8 mouse cellular contexts compared by ENCODE assay signal in the genomic region with DNA sequence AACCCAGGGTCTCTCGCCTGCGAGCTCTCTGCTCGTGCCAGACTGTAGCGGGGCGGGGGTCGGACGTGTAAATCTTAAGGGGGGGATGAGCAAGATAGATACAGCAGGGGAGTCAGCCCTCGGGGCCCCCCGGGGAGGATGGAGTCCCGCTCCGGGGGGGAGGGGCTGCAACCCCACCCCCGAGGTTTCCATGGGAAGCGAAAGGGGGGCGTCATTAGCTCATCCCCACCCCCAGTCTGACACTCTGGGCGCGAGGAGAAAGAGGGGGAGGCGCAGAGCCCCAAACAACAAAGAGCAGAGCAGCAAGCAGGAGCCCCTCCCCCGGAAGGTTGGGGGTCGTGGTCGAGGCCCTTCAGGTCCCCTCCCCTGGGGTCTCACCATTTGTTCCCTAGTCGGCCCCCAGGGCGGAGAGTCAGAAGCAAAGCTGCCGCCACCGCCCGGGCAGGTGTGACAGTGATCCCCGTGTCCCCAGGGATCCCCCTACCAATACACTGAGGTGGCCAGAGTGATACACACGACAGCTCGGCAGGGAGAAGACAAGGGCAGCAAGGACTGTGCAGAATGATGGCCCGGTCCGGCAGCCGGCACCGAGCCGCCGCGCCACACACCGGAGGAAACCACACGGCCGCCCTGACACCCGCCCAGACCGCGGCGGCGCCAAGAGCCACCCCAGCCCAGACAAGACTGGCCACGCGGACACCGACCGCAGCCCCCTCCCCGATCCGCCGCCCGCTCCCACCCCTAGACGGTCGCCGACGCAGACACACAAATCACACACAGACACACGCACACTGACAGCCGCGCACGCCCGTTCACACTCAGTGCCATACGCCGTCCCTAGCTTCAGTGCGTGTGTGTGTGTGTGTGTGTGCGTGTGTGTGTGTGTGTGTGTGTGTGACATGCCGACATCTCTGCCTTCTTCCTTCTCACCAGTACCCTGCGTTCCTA. TPM values are rescaled to one million over a fixed set of nuclear protein-coding genes. Genes with fewer than 3 reads are reported as not detected.
DNase-seq lines count a peak whose midpoint lies in the region; ATAC-seq and TF ChIP-seq lines count a peak whose summit lies in the region.

No protein-coding gene starts in this region.

- peaks cover 62% of the 10 kb centered on the region for H3K4me1 ChIP-seq in kidney, embryonic 15.5 days
- H3K4me1 ChIP-seq in ES-Bruce4 (ENCODE audit: control insufficient read depth, insufficient read depth, low read length), result no peaks in the 10 kb centered on the region
- H3K4me1 ChIP-seq in embryonic facial prominence, embryonic 11.5 days (ENCODE audit: control insufficient read depth, insufficient read depth, low read length), result peaks cover 17% of the 10 kb centered on the region
- H3K4me1 ChIP-seq in midbrain, embryonic 13.5 days (replicated peaks), result peaks cover 64% of the 10 kb centered on the region

- peak overlapping the region; percentile 28; the same call in 1 of the 2 replicates for H3K27ac ChIP-seq in kidney, embryonic 15.5 days
- H3K27ac ChIP-seq in ES-Bruce4 (ENCODE audit: insufficient read depth, low read length), result no peak overlapping the region
- H3K27ac ChIP-seq in embryonic facial prominence, embryonic 11.5 days (replicated peaks; ENCODE audit: low read depth, low read length), result 0 out of 2 replicates have a peak overlapping the region, but pooled peaks have one; percentile 31
- H3K27ac ChIP-seq in midbrain, embryonic 13.5 days, result peak overlapping the region; percentile 86

- no peak for DNase-seq in kidney, postnatal 14 days
- peak; percentile 26 for DNase-seq in embryonic facial prominence, embryonic 11.5 days (ENCODE audit: low spot score)
- peak; percentile 53 for DNase-seq in induced T-regulatory cell, adult 2 months (ENCODE audit: low read depth)
- no peak for DNase-seq in gastrocnemius, postnatal 10 days
- DNase-seq in spleen, adult 12 weeks (ENCODE audit: low spot score), result no peak

- peaks cover 52% of the 10 kb centered on the region for H3K27me3 ChIP-seq in kidney, embryonic 15.5 days
- peaks cover 17% of the 10 kb centered on the region for H3K27me3 ChIP-seq in ES-Bruce4 (ENCODE audit: control insufficient read depth, insufficient read depth, low read length, poor library complexity, severe bottlenecking)
- H3K27me3 ChIP-seq in embryonic facial prominence, embryonic 11.5 days (ENCODE audit: control insufficient read depth, insufficient read depth, low read length), result peaks cover 40% of the 10 kb centered on the region
- peaks cover 60% of the 10 kb centered on the region for H3K27me3 ChIP-seq in midbrain, embryonic 13.5 days

- H3K4me3 ChIP-seq in kidney, embryonic 15.5 days (replicated peaks), result peak overlapping the region; percentile 70
- H3K4me3 ChIP-seq in ES-Bruce4 (ENCODE audit: low read depth, low read length), result peak overlapping the region; percentile 62
- H3K4me3 ChIP-seq in embryonic facial prominence, embryonic 11.5 days (ENCODE audit: low read depth, low read length), result peak overlapping the region; percentile 57
- H3K4me3 ChIP-seq in midbrain, embryonic 13.5 days (replicated peaks), result peak overlapping the region; percentile 64

- under 1% methylated on average over 65 of the region's 66 CpGs for WGBS in kidney, embryonic 15.5 days
- under 1% methylated on average over 56 of the region's 66 CpGs for WGBS in embryonic facial prominence, embryonic 11.5 days
- 1% methylated on average over 61 of the region's 66 CpGs for WGBS in midbrain, embryonic 13.5 days

- H3K4me2 ChIP-seq in kidney, embryonic 15.5 days, result peak overlapping the region; percentile 99
- H3K4me2 ChIP-seq in embryonic facial prominence, embryonic 11.5 days (ENCODE audit: low read depth, low read length), result peak overlapping the region; percentile 93
- H3K4me2 ChIP-seq in midbrain, embryonic 13.5 days (replicated peaks), result peak overlapping the region; percentile 79

- H3K9me3 ChIP-seq in kidney, embryonic 15.5 days (replicated peaks), result no peaks in the 10 kb centered on the region
- no peaks in the 10 kb centered on the region for H3K9me3 ChIP-seq in ES-Bruce4 (replicated peaks; ENCODE audit: control insufficient read depth, insufficient read depth, low read length, poor library complexity, severe bottlenecking)
- H3K9me3 ChIP-seq in embryonic facial prominence, embryonic 11.5 days (replicated peaks; ENCODE audit: control insufficient read depth, low read length), result no peaks in the 10 kb centered on the region
- H3K9me3 ChIP-seq in midbrain, embryonic 13.5 days, result no peaks in the 10 kb centered on the region

- ATAC-seq in kidney, embryonic 15.5 days (replicated peaks; ENCODE audit: low FRiP score), result 0 out of 2 replicates have a peak, but pooled peaks have one; percentile 3
- ATAC-seq in embryonic facial prominence, embryonic 11.5 days (replicated peaks; ENCODE audit: insufficient number of reproducible peaks, low FRiP score, low TSS enrichment, low read depth), result no peak
- ATAC-seq in midbrain, embryonic 13.5 days, result peak; percentile 31

- no peak for TF ChIP-seq POLR2A in ES-Bruce4 (IDR thresholded peaks at IDR 0.05; ENCODE audit: insufficient read depth, low read length)

- TF ChIP-seq CTCF in ES-Bruce4 (IDR thresholded peaks at IDR 0.05; ENCODE audit: low read depth, low read length), result no peak

- TF ChIP-seq EP300 in ES-Bruce4 (IDR thresholded peaks at IDR 0.05; ENCODE audit: insufficient read depth, low read depth, low read length), result no peak

- peak overlapping the region; percentile 56 for H3K9ac ChIP-seq in kidney, embryonic 15.5 days
- H3K9ac ChIP-seq in ES-Bruce4 (ENCODE audit: low read depth, poor library complexity, severe bottlenecking), result peak overlapping the region; percentile 30
- peak overlapping the region; percentile 56 for H3K9ac ChIP-seq in embryonic facial prominence, embryonic 11.5 days (replicated peaks; ENCODE audit: low read length)
- H3K9ac ChIP-seq in midbrain, embryonic 13.5 days (replicated peaks), result peak overlapping the region; percentile 86

- H3K36me3 ChIP-seq in kidney, embryonic 15.5 days, result no peaks in the 10 kb centered on the region
- no peaks in the 10 kb centered on the region for H3K36me3 ChIP-seq in ES-Bruce4 (ENCODE audit: control insufficient read depth, insufficient read depth, low read length, poor library complexity, severe bottlenecking)
- H3K36me3 ChIP-seq in embryonic facial prominence, embryonic 11.5 days (replicated peaks; ENCODE audit: control insufficient read depth, insufficient read depth, low read depth, low read length), result no peaks in the 10 kb centered on the region
- H3K36me3 ChIP-seq in midbrain, embryonic 13.5 days, result no peaks in the 10 kb centered on the region

RNA-seq across cellular contexts. Expression of a gene that starts 1.3 kb away (rescaled TPM):
- polyA plus RNA-seq in kidney, embryonic 15.5 days (2015; fragmentation: Nextera tagmentation; extraction: Ambion mirVana), result 9.3 and 11.9 TPM in 2 replicates
- polyA plus RNA-seq in ES-Bruce4 (2011; ENCODE audit: insufficient read depth, insufficient read length, low read depth, missing spikeins), result 17.2 and 18.9 TPM in 2 replicates
- polyA plus RNA-seq in embryonic facial prominence, embryonic 11.5 days (2014; fragmentation: Nextera tagmentation; extraction: Ambion mirVana), result 6.6 and 8.3 TPM in 2 replicates
- 21.8 and 22.5 TPM in 2 replicates for polyA plus RNA-seq in midbrain, embryonic 13.5 days (2015; fragmentation: Nextera tagmentation; extraction: Ambion mirVana)
- total RNA-seq in gastrocnemius, postnatal 10 days (2021), result not detected

RNA-seq across cellular contexts. Expression of a gene that starts 16.4 kb away (rescaled TPM):
- polyA plus RNA-seq in kidney, embryonic 15.5 days (2015; fragmentation: Nextera tagmentation; extraction: Ambion mirVana), result 29.8 and 31.5 TPM in 2 replicates
- 14.6 and 16.7 TPM in 2 replicates for polyA plus RNA-seq in ES-Bruce4 (2011; ENCODE audit: insufficient read depth, insufficient read length, low read depth, missing spikeins)
- 39.1 and 39.5 TPM in 2 replicates for polyA plus RNA-seq in embryonic facial prominence, embryonic 11.5 days (2014; fragmentation: Nextera tagmentation; extraction: Ambion mirVana)
- polyA plus RNA-seq in midbrain, embryonic 13.5 days (2015; fragmentation: Nextera tagmentation; extraction: Ambion mirVana), result 8.8 and 11.4 TPM in 2 replicates
- total RNA-seq in gastrocnemius, postnatal 10 days (2021), result 1 to 10 TPM in 1 of 2 experiments, under 1 TPM in 1; 0.82 to 1.9 TPM

RNA-seq across cellular contexts. Expression of a gene that starts 28.3 kb away (rescaled TPM):
- polyA plus RNA-seq in kidney, embryonic 15.5 days (2015; fragmentation: Nextera tagmentation; extraction: Ambion mirVana), result 73.4 and 84.3 TPM in 2 replicates
- polyA plus RNA-seq in ES-Bruce4 (2011; ENCODE audit: insufficient read depth, insufficient read length, low read depth, missing spikeins), result 25.2 TPM in 2 replicates
- polyA plus RNA-seq in embryonic facial prominence, embryonic 11.5 days (2014; fragmentation: Nextera tagmentation; extraction: Ambion mirVana), result 17.8 and 17.9 TPM in 2 replicates
- polyA plus RNA-seq in midbrain, embryonic 13.5 days (2015; fragmentation: Nextera tagmentation; extraction: Ambion mirVana), result 28.2 and 34.2 TPM in 2 replicates
- total RNA-seq in gastrocnemius, postnatal 10 days (2021), result 10 to 100 TPM; 32.6 to 48.1 TPM

RNA-seq across cellular contexts. Expression of a gene that starts 40.3 kb away (rescaled TPM):
- 0.34 and 0.35 TPM in 2 replicates for polyA plus RNA-seq in kidney, embryonic 15.5 days (2015; fragmentation: Nextera tagmentation; extraction: Ambion mirVana)
- 0.25 and 0.29 TPM in 2 replicates for polyA plus RNA-seq in ES-Bruce4 (2011; ENCODE audit: insufficient read depth, insufficient read length, low read depth, missing spikeins)
- polyA plus RNA-seq in embryonic facial prominence, embryonic 11.5 days (2014; fragmentation: Nextera tagmentation; extraction: Ambion mirVana), result 0.32 TPM in 1 of 2 replicates, not detected in the other
- polyA plus RNA-seq in midbrain, embryonic 13.5 days (2015; fragmentation: Nextera tagmentation; extraction: Ambion mirVana), result 0.19 and 0.24 TPM in 2 replicates
- not detected for total RNA-seq in gastrocnemius, postnatal 10 days (2021)

RNA-seq across cellular contexts. Expression of a gene that starts 40.5 kb away (rescaled TPM):
- 66.0 and 66.6 TPM in 2 replicates for polyA plus RNA-seq in kidney, embryonic 15.5 days (2015; fragmentation: Nextera tagmentation; extraction: Ambion mirVana)
- 8.3 and 11.0 TPM in 2 replicates for polyA plus RNA-seq in ES-Bruce4 (2011; ENCODE audit: insufficient read depth, insufficient read length, low read depth, missing spikeins)
- 26.9 and 30.2 TPM in 2 replicates for polyA plus RNA-seq in embryonic facial prominence, embryonic 11.5 days (2014; fragmentation: Nextera tagmentation; extraction: Ambion mirVana)
- 9.7 and 10.7 TPM in 2 replicates for polyA plus RNA-seq in midbrain, embryonic 13.5 days (2015; fragmentation: Nextera tagmentation; extraction: Ambion mirVana)
- total RNA-seq in gastrocnemius, postnatal 10 days (2021), result 10 to 100 TPM; 21.1 to 26.3 TPM

Comparison
In these comparisons a context has a peak if more than half of its experiments do, and no peak if none do; other contexts are left out.
1. H3K9ac ChIP-seq: peak in every context shown above with its lines; median percentile 86 in midbrain, embryonic 13.5 days; 56 in kidney, embryonic 15.5 days; 56 in embryonic facial prominence, embryonic 11.5 days; 30 in ES-Bruce4.
2. DNase-seq: peak in embryonic facial prominence, embryonic 11.5 days (single experiment) and induced T-regulatory cell, adult 2 months (single experiment); none in kidney, postnatal 14 days (single experiment), gastrocnemius, postnatal 10 days (single experiment) and spleen, adult 12 weeks (single experiment).
3. Peak in every context shown above with its lines, with median percentiles within 50 percentile points of each other: H3K4me2 ChIP-seq and H3K4me3 ChIP-seq.